Mouse (Mus musculus) gastrocnemius, adult 2 months (tissue): Measurements from ENCODE around the gene Ddx3x. TPM values are rescaled to one million over a fixed set of nuclear protein-coding genes. Genes with fewer than 3 reads are reported as not detected.
"Not testable (repeated sequence)": the region's sequence is repeated elsewhere in the genome, so short reads cannot be mapped to it uniquely, and the experiment has no call there.

Experiments used
- DNase-seq: peaks from one replicate; pipeline ENCODE4 v3.0.0; 2022
- H3K27ac ChIP-seq: fragments of 200-600 bp; 2 replicates; pipeline ENCODE4 v1.8.1; 2022; ENCODE audit warnings: mild to moderate bottlenecking
- H3K4me3 ChIP-seq: fragments of 200-600 bp; 2 replicates; pipeline ENCODE4 v1.8.1; 2022; ENCODE audit warnings: mild to moderate bottlenecking, moderate library complexity
- CTCF ChIP-seq: fragments of 200-600 bp; IDR thresholded peaks from 2 replicates; pipeline ENCODE4 v1.8.1; 2022; ENCODE audit warnings: antibody characterized with exemption, mild to moderate bottlenecking, moderate library complexity
- intact Hi-C: fragments of 180-260 bp; cut with DNase I; formaldehyde crosslinking; loops from one replicate; pipeline ENCODE4 v1.15.1; 2025
- long read RNA-seq, 2 experiments: library from polyadenylated mRNA; stranded (forward); transcript quantifications; one replicate each; pipeline ENCODE4 v2.0.0; 2021
- total RNA-seq, 2 experiments: library from RNA; stranded (reverse); gene quantifications; 2 replicates each; pipeline ENCODE4 v1.2.3; 2021

Gene Ddx3x
- total RNA-seq, result 100 to 1,000 TPM; 138 to 199 TPM
- long read RNA-seq, experiment 1, full-length matches to known transcripts, result 10 of 35 reads
- long read RNA-seq, experiment 1, partial matches to known transcripts, result 24 of 35 reads
- long read RNA-seq, experiment 1, other reads (novel, unspliced or antisense), result 1 of 35 reads
- long read RNA-seq, experiment 2, full-length matches to known transcripts, result 8 of 39 reads
- long read RNA-seq, experiment 2, partial matches to known transcripts, result 27 of 39 reads
- long read RNA-seq, experiment 2, other reads (novel, unspliced or antisense), result 4 of 39 reads

GRCm38 (mm10) chrX:13280409-13281328, at the start of gene Ddx3x:
TSS of gene Ddx3x (plus strand) at chrX:13280970.
- H3K4me3 ChIP-seq, result peak within 1 kb of the TSS; percentile 93
- peak; percentile 93 for DNase-seq
- intact Hi-C loops, result loop anchor here (1.0 to 10.0 kb wide), 3 partner anchors 36 to 182 kb away; no protein-coding TSS in a partner anchor
- peak within 1 kb of the TSS; percentile 100 for H3K27ac ChIP-seq
- TF ChIP-seq CTCF, result no peak

- H3K4me3 ChIP-seq, result peak overlapping the region; percentile 75
- TF ChIP-seq CTCF, result no peak
- H3K27ac ChIP-seq, result peak overlapping the region; percentile 92
- DNase-seq, result no peak
- intact Hi-C loops, result no loop called here
Observed at GRCm38 (mm10) chrX:13231243-13231642, 49.5 kb upstream of the Ddx3x start.

GRCm38 (mm10) chrX:13232834-13233233, 47.9 kb upstream of the Ddx3x start:
- H3K27ac ChIP-seq, intact Hi-C loops, DNase-seq, H3K4me3 ChIP-seq: not testable (repeated sequence)

- intact Hi-C loops, result no loop called here
- no peak for DNase-seq
- H3K4me3 ChIP-seq, result no peak overlapping the region
- no peak overlapping the region for H3K27ac ChIP-seq
- no peak for TF ChIP-seq CTCF
Observed at GRCm38 (mm10) chrX:13233631-13234030, 47.1 kb upstream of the Ddx3x start.

- intact Hi-C loops, result no loop called here
- no peak overlapping the region for H3K4me3 ChIP-seq
- DNase-seq, result no peak
- no peak overlapping the region for H3K27ac ChIP-seq
- no peak for TF ChIP-seq CTCF
Observed at GRCm38 (mm10) chrX:13234709-13235108, 46.1 kb upstream of the Ddx3x start.

GRCm38 (mm10) chrX:13236100-13236568, 44.6 kb upstream of the Ddx3x start:
- Histone ChIP-seq H3K27ac (no peak overlapping the region), H3K4me3 (no peak overlapping the region)
- DNase-seq, result no peak
- no peak for TF ChIP-seq CTCF
- intact Hi-C loops, result no loop called here

GRCm38 (mm10) chrX:13239455-13239854, 41.3 kb upstream of the Ddx3x start:
- intact Hi-C loops, result no loop called here
- H3K4me3 ChIP-seq, result no peak overlapping the region
- H3K27ac ChIP-seq, result no peak overlapping the region
- no peak for TF ChIP-seq CTCF
- no peak for DNase-seq

GRCm38 (mm10) chrX:13240646-13241425, 39.9 kb upstream of the Ddx3x start:
- intact Hi-C loops, result no loop called here
- no peak for DNase-seq
- Histone ChIP-seq H3K4me3 (no peak overlapping the region), H3K27ac (peak overlapping the region; percentile 84)
- TF ChIP-seq CTCF, result no peak

- intact Hi-C loops, result no loop called here
- Histone ChIP-seq H3K4me3 (peak overlapping the region; percentile 69), H3K27ac (peak overlapping the region; percentile 84)
- TF ChIP-seq CTCF, result no peak
- DNase-seq, result peak; percentile 25
Observed at GRCm38 (mm10) chrX:13241426-13242319, 39.1 kb upstream of the Ddx3x start.

- Histone ChIP-seq H3K4me3 (peak overlapping the region; percentile 69), H3K27ac (peak overlapping the region; percentile 84)
- TF ChIP-seq CTCF, result no peak
- peak; percentile 83 for DNase-seq
- intact Hi-C loops, result no loop called here
Observed at GRCm38 (mm10) chrX:13242320-13243096, 38.3 kb upstream of the Ddx3x start.
